Mouse (Mus musculus) skeletal muscle tissue, postnatal 0 days (tissue): ENCODE measurements around the gene Tmem223. TPM values are rescaled to one million over a fixed set of nuclear protein-coding genes. Genes with fewer than 3 reads are reported as not detected.

Source experiments
- polyA plus RNA-seq: library from polyadenylated mRNA; unstranded; fragments of >200 nt; fragmentation: Nextera tagmentation; extraction: Ambion mirVana; gene quantifications from 2 replicates; pipeline ENCODE4 v1.2.1, GENCODE M21; 2015

Gene Tmem223
- 154 and 161 TPM in 2 replicates for polyA plus RNA-seq

GRCm38 (mm10) chr19:8770567-8771270 is at the start of gene Tmem223:
Gene Tmem223 (plus strand): TSS chr19:8770996.

GRCm38 (mm10) chr19:8722907-8723573 is 47.8 kb upstream of the Tmem223 start, which contains the start of gene Slc3a2:
Gene Slc3a2 (minus strand): TSS chr19:8723369.

GRCm38 (mm10) chr19:8735389-8736159 is 35.2 kb upstream of the Tmem223 start, which contains the start of gene Wdr74:
Gene Wdr74 (plus strand): TSS chr19:8735827.

GRCm38 (mm10) chr19:8740603-8741002 is 30.2 kb upstream of the Tmem223 start, which contains the start of gene 1700092M07Rik:
Gene 1700092M07Rik (plus strand): TSS chr19:8740718.

GRCm38 (mm10) chr19:8741243-8741869 is 29.4 kb upstream of the Tmem223 start, which contains the start of gene Stx5a:
Gene Stx5a (plus strand): TSS chr19:8741413.

GRCm38 (mm10) chr19:8756635-8757387 is 14.0 kb upstream of the Tmem223 start, which contains the start of gene Nxf1:
Gene Nxf1 (plus strand): TSS chr19:8757073.

GRCm38 (mm10) chr19:8774086-8774835 is 3.5 kb downstream of the Tmem223 start, which contains the start of gene Tmem179b:
Gene Tmem179b (minus strand): TSS chr19:8774467.

GRCm38 (mm10) chr19:8786008-8786781 is 15.4 kb downstream of the Tmem223 start, which contains the start of gene Taf6l:
Gene Taf6l (minus strand): TSS chr19:8786417.

GRCm38 (mm10) chr19:8798264-8798946 is 27.6 kb downstream of the Tmem223 start, which contains the start of gene Polr2g:
Gene Polr2g (minus strand): TSS chr19:8798577.

GRCm38 (mm10) chr19:8802130-8802821 is 31.5 kb downstream of the Tmem223 start, which contains the start of gene Zbtb3:
Gene Zbtb3 (plus strand): TSS chr19:8802555.

GRCm38 (mm10) chr19:8818801-8819595 is 48.2 kb downstream of the Tmem223 start, which contains the start of gene Ttc9c:
Gene Ttc9c (minus strand): TSS chr19:8819333.

GRCm38 (mm10) chr19:8819596-8820423 is 49.0 kb downstream of the Tmem223 start, which contains the start of gene Hnrnpul2:
Gene Hnrnpul2 (plus strand): TSS chr19:8820010.

